Mouse (Mus musculus): Measurements from ENCODE around the gene Pla1a. TPM values are rescaled to one million over a fixed set of nuclear protein-coding genes. Genes with fewer than 3 reads are reported as not detected.
A peak's percentile ranks its signal among the peaks of the same experiment; 100 is the strongest.

Gene Pla1a
- polyA plus RNA-seq, 2 experiments: 15.0 to 15.5 TPM

DNA sequence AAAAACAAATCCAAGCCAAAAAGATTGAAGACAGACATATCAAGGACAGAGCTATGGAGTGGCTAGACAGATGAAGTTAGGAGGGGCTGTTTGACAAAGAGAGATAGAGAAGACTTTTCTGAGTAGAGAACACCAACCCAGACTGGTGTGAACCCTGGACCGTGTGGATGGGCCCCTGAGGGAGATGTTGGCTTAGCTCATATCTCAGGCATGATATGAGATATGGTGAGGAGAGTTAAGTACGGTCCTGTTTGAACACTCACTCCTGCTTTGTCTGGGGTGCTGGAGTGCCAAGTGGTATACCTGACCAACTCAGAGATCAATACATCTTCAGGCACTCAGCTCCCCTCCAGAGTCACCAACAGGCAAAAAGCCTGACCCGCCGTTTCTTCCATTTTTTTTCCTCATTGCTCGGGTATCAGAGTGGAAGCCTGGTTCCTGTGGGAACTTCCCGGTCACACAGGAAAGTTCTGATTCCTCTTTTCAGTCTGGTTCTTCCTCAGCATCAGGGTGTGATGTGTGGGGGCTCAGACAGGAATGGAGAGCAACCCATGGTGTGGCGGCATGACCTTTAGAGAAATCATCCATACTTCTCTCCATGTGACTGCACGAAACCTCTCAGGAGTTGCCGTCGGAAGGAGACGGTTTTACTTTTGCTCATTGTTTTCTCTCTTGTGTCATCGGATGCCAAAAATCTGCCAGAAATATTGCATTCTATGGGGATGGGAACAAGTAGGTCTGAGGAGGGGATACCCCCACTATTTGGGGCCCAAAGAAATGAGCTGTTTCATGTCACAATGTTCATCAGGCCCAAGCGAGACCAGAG lies 34.4 kb upstream of the Pla1a start:
- H3K4me3 ChIP-seq (ENCODE audit: insufficient read depth in 1 of 2, low read depth in 2 of 2, low read length in 2 of 2): no peak overlapping the region
- ATAC-seq (ENCODE audit: insufficient read depth): peak; percentile 15; the same call in 1 of the 2 replicates
- no peak overlapping the region for H3K9ac ChIP-seq (replicated peaks)
- H3K4me1 ChIP-seq (replicated peaks; ENCODE audit: control insufficient read depth in 2 of 2, insufficient read depth in 2 of 2, low read length in 1 of 2): peaks cover 10 to 25% of the 10 kb centered on the region in 2 experiments
- TF ChIP-seq CTCF (IDR thresholded peaks at IDR 0.05; ENCODE audit: low read depth) (no peak), EP300 (IDR thresholded peaks at IDR 0.05; ENCODE audit: low read depth) (no peak)
- no peaks in the 10 kb centered on the region for H3K36me3 ChIP-seq (replicated peaks; ENCODE audit: control insufficient read depth, insufficient read depth, low read depth)
- 60% methylated on average over 13 of the region's 13 CpGs for WGBS (ENCODE audit: insufficient replicate concordance)
- DNase-seq (ENCODE audit: low read depth in 3 of 3, low spot score in 3 of 3): no peak
- no peak overlapping the region for H3K4me2 ChIP-seq (ENCODE audit: low read depth)
- no peak overlapping the region for H3K27ac ChIP-seq
- H3K27me3 ChIP-seq (ENCODE audit: control insufficient read depth, insufficient read depth, low read length): no peaks in the 10 kb centered on the region
- no peaks in the 10 kb centered on the region for H3K9me3 ChIP-seq (ENCODE audit: control insufficient read depth, low read length)

DNA sequence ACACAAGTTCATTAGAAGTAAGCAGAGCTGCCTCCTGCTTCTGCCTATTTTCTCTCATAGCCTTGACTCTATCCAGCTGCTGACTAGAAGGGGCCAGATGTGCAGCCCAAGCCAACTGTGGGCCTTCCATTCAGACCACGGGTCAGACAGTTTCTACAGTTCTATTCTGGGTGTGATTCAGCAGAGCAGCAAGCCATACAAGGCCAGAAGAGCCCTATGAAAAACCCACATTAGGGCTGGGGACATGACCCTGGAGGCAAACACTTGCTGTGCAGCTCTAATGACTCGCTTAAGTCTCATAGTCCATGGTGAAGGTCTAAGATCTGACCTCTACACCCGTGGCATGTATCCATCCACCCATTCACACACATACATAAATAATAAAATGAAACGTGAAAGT lies 33.1 kb upstream of the Pla1a start:
- ATAC-seq (ENCODE audit: insufficient read depth) (no peak), DNase-seq (ENCODE audit: low read depth in 3 of 3, low spot score in 3 of 3) (no peak)
- TF ChIP-seq EP300 (IDR thresholded peaks at IDR 0.05; ENCODE audit: low read depth) (no peak), CTCF (IDR thresholded peaks at IDR 0.05; ENCODE audit: low read depth) (no peak)
- no peak overlapping the region for H3K27ac ChIP-seq
- no peaks in the 10 kb centered on the region for H3K36me3 ChIP-seq (replicated peaks; ENCODE audit: control insufficient read depth, insufficient read depth, low read depth)
- H3K4me2 ChIP-seq (ENCODE audit: low read depth): no peak overlapping the region
- H3K9ac ChIP-seq (replicated peaks): no peak overlapping the region
- H3K9me3 ChIP-seq (ENCODE audit: control insufficient read depth, low read length): no peaks in the 10 kb centered on the region
- peaks cover 6 to 19% of the 10 kb centered on the region in 2 experiments; a peak in 3 of 4 replicates for H3K4me1 ChIP-seq (replicated peaks; ENCODE audit: control insufficient read depth in 2 of 2, insufficient read depth in 2 of 2, low read length in 1 of 2)
- H3K4me3 ChIP-seq (ENCODE audit: insufficient read depth in 1 of 2, low read depth in 2 of 2, low read length in 2 of 2): no peak overlapping the region
- H3K27me3 ChIP-seq (ENCODE audit: control insufficient read depth, insufficient read depth, low read length): no peaks in the 10 kb centered on the region
- 63% methylated on average over 4 of the region's 4 CpGs for WGBS (ENCODE audit: insufficient replicate concordance)

DNA sequence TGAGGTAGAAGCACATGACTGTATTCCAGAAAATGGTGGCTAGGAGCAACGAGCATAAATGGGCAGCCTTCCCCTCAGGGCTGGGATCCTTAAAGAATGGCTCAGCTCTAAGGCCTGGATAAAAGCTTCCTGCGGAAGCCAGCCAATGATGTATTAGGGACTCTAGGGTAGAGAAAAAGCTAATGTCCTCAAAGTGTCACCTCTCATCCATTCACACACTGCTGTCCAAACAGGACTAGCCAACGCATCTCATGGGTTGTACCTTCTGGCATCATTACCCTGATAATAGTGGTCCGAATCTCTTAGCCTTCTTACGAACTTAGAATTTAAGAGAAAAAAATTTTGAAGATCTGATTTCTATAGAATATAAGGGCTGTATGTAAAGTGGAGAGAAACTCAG lies 30.4 kb upstream of the Pla1a start:
- no peaks in the 10 kb centered on the region for H3K36me3 ChIP-seq (replicated peaks; ENCODE audit: control insufficient read depth, insufficient read depth, low read depth)
- no peak overlapping the region for H3K4me3 ChIP-seq (ENCODE audit: insufficient read depth in 1 of 2, low read depth in 2 of 2, low read length in 2 of 2)
- H3K4me1 ChIP-seq (replicated peaks; ENCODE audit: control insufficient read depth in 2 of 2, insufficient read depth in 2 of 2, low read length in 1 of 2): peaks cover 9 to 21% of the 10 kb centered on the region in 2 experiments
- no peaks in the 10 kb centered on the region for H3K27me3 ChIP-seq (ENCODE audit: control insufficient read depth, insufficient read depth, low read length)
- no peaks in the 10 kb centered on the region for H3K9me3 ChIP-seq (ENCODE audit: control insufficient read depth, low read length)
- TF ChIP-seq EP300 (IDR thresholded peaks at IDR 0.05; ENCODE audit: low read depth) (no peak), CTCF (IDR thresholded peaks at IDR 0.05; ENCODE audit: low read depth) (no peak)
- no peak overlapping the region for H3K27ac ChIP-seq
- 71% methylated on average over 5 of the region's 5 CpGs for WGBS (ENCODE audit: insufficient replicate concordance)
- no peak overlapping the region for H3K4me2 ChIP-seq (ENCODE audit: low read depth)
- ATAC-seq (ENCODE audit: insufficient read depth): no peak
- no peak for DNase-seq (ENCODE audit: low read depth in 3 of 3, low spot score in 3 of 3)
- H3K9ac ChIP-seq (replicated peaks): no peak overlapping the region

DNA sequence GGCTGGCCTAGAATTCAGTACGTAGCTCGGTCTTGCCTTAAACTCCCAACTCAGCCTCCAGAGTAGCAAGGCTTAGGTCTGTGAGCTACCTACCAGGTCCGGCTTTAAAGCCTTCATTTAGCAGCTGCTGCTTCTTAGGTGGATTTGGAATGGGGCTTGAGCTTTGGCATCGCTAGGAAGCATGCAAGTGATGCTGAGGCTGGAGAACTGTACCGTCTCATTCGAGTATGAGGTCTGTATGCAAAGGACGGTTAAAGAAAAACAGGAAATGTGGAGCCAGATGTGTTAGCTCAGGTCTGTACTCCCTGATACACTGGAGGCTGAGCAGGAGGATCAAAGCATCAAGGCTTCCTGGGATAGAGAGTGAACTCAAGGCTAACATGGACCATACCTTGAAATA lies 29.2 kb upstream of the Pla1a start:
- DNase-seq (ENCODE audit: low read depth in 3 of 3, low spot score in 3 of 3): no peak
- no peak overlapping the region for H3K9ac ChIP-seq (replicated peaks)
- no peak for TF ChIP-seq EP300 (IDR thresholded peaks at IDR 0.05; ENCODE audit: low read depth)
- no peak for ATAC-seq (ENCODE audit: insufficient read depth)
- H3K27ac ChIP-seq: no peak overlapping the region
- H3K9me3 ChIP-seq (ENCODE audit: control insufficient read depth, low read length): no peaks in the 10 kb centered on the region
- H3K4me1 ChIP-seq (replicated peaks; ENCODE audit: control insufficient read depth in 2 of 2, insufficient read depth in 2 of 2, low read length in 1 of 2): peaks cover 8 to 15% of the 10 kb centered on the region in 2 experiments
- 59% methylated on average over 7 of the region's 7 CpGs for WGBS (ENCODE audit: insufficient replicate concordance)
- no peaks in the 10 kb centered on the region for H3K36me3 ChIP-seq (replicated peaks; ENCODE audit: control insufficient read depth, insufficient read depth, low read depth)
- no peaks in the 10 kb centered on the region for H3K27me3 ChIP-seq (ENCODE audit: control insufficient read depth, insufficient read depth, low read length)
- no peak overlapping the region for H3K4me3 ChIP-seq (ENCODE audit: insufficient read depth in 1 of 2, low read depth in 2 of 2, low read length in 2 of 2)
- no peak overlapping the region for H3K4me2 ChIP-seq (ENCODE audit: low read depth)

DNA sequence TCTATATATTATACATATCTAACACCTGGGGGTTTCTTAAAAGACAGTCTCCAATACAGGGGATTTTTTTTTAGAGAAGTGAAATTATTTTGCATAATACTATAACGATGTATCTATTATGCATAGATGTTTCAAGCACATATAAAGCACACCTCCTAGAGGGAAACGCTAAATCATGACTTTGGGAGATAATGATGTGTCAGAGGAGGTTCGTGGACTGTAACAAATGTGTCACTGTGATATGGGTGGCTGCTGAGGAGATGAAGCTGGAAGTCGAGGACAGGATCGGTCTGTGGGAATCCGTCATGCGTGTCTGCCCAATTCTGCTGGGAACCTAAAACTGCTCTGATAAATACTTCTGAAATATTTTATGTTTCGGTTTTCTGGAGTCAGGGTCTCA lies 28.8 kb upstream of the Pla1a start:
- Histone ChIP-seq H3K4me3 (ENCODE audit: insufficient read depth in 1 of 2, low read depth in 2 of 2, low read length in 2 of 2) (no peak overlapping the region), H3K4me1 (replicated peaks; ENCODE audit: control insufficient read depth in 2 of 2, insufficient read depth in 2 of 2, low read length in 1 of 2) (peaks cover 6 to 12% of the 10 kb centered on the region in 2 experiments), H3K4me2 (ENCODE audit: low read depth) (no peak overlapping the region), H3K27me3 (ENCODE audit: control insufficient read depth, insufficient read depth, low read length) (no peaks in the 10 kb centered on the region), H3K9ac (replicated peaks) (no peak overlapping the region), H3K36me3 (replicated peaks; ENCODE audit: control insufficient read depth, insufficient read depth, low read depth) (no peaks in the 10 kb centered on the region), H3K9me3 (ENCODE audit: control insufficient read depth, low read length) (no peaks in the 10 kb centered on the region), H3K27ac (no peak overlapping the region)
- DNase-seq (ENCODE audit: low read depth in 3 of 3, low spot score in 3 of 3) (no peak), ATAC-seq (ENCODE audit: insufficient read depth) (no peak)
- TF ChIP-seq CTCF (IDR thresholded peaks at IDR 0.05; ENCODE audit: low read depth) (no peak), EP300 (IDR thresholded peaks at IDR 0.05; ENCODE audit: low read depth) (no peak)
- WGBS (ENCODE audit: insufficient replicate concordance): 51% methylated on average over 8 of the region's 8 CpGs
